Mouse (Mus musculus) 416B (cell line): ENCODE results near the gene Glp1r.

ENCODE experiments used
- DNase-seq: peaks from one replicate; pipeline ENCODE4 v3.0.0; 2011; ENCODE audit warnings: low read depth

The Glp1r gene

GRCm38 (mm10) chr17:30914264-30914663 is 12.6 kb downstream of the Glp1r start:
- no peak for DNase-seq

GRCm38 (mm10) chr17:30923566-30923965 is 21.9 kb downstream of the Glp1r start:
- DNase-seq, result peak; percentile 45

- DNase-seq, result no peak
Observed at GRCm38 (mm10) chr17:30930827-30931226, 29.2 kb downstream of the Glp1r start.

- DNase-seq, result no peak
Observed at GRCm38 (mm10) chr17:30932836-30933235, 31.2 kb downstream of the Glp1r start.

GRCm38 (mm10) chr17:30935301-30935700 is 33.7 kb downstream of the Glp1r start:
- DNase-seq, result no peak

- no peak for DNase-seq
Observed at GRCm38 (mm10) chr17:30938554-30938953, 36.9 kb downstream of the Glp1r start.

GRCm38 (mm10) chr17:30948382-30948781 is 46.8 kb downstream of the Glp1r start:
- no peak for DNase-seq

GRCm38 (mm10) chr17:30950780-30951179 is 49.2 kb downstream of the Glp1r start:
- DNase-seq, result peak; percentile 66

GRCm38 (mm10) chr17:30951600-30951999 is 50.0 kb downstream of the Glp1r start:
- no peak for DNase-seq

GRCm38 (mm10) chr17:30954340-30954739 is 52.7 kb downstream of the Glp1r start, which contains the start of gene Umodl1:
Gene Umodl1 (plus strand): TSS chr17:30954640.
- no peak for DNase-seq

- DNase-seq, result no peak
Observed at GRCm38 (mm10) chr17:30961936-30962592, 60.4 kb downstream of the Glp1r start.

- no peak for DNase-seq
Observed at GRCm38 (mm10) chr17:30962880-30963279, 61.3 kb downstream of the Glp1r start.

GRCm38 (mm10) chr17:30969983-30970382 is 68.4 kb downstream of the Glp1r start:
- DNase-seq, result no peak

GRCm38 (mm10) chr17:30971877-30972276 is 70.3 kb downstream of the Glp1r start:
- DNase-seq, result no peak

- peak; percentile 76 for DNase-seq
Observed at GRCm38 (mm10) chr17:30973332-30973731, 71.7 kb downstream of the Glp1r start.

- no peak for DNase-seq
Observed at GRCm38 (mm10) chr17:30977290-30977689, 75.7 kb downstream of the Glp1r start.

- DNase-seq, result no peak
Observed at GRCm38 (mm10) chr17:30978556-30978955, 76.9 kb downstream of the Glp1r start.

- DNase-seq, result no peak
Observed at GRCm38 (mm10) chr17:30983521-30983920, 81.9 kb downstream of the Glp1r start.

GRCm38 (mm10) chr17:30990254-30990653 is 88.6 kb downstream of the Glp1r start:
- peak; percentile 40 for DNase-seq
